Mouse (Mus musculus) midbrain, postnatal 0 days (tissue): Measurements from ENCODE around the gene 1700066M21Rik. TPM values are rescaled to one million over a fixed set of nuclear protein-coding genes. Genes with fewer than 3 reads are reported as not detected.

Experiments used
- ATAC-seq: fragments of 200-750 bp; cut with Nextera tagmentation; 2 replicates; pipeline ENCODE4 v1.8.0; 2017; ENCODE audit warnings: moderate number of reproducible peaks, mild to moderate bottlenecking, moderate TSS enrichment, moderate library complexity; ENCODE audit not compliant: low FRiP score
- DNase-seq: peaks from one replicate; pipeline ENCODE4 v3.0.0-alpha.2; 2015; ENCODE audit warnings: low spot score
- H3K27ac ChIP-seq: fragments of 300-500 bp; sonication (generic); 2 replicates; pipeline ENCODE4 v1.5.1; 2014; ENCODE audit warnings: low read depth, mild to moderate bottlenecking, low read length, mixed read lengths
- H3K27me3 ChIP-seq: fragments of 300-500 bp; sonication (generic); 2 replicates; pipeline ENCODE4 v1.6.1; 2014; ENCODE audit warnings: low read length, control low read depth, mixed read lengths; ENCODE audit not compliant: insufficient read depth
- H3K36me3 ChIP-seq: fragments of 300-500 bp; sonication (generic); 2 replicates; pipeline ENCODE4 v1.6.1; 2014; ENCODE audit warnings: low read length, control low read depth, mixed read lengths; ENCODE audit not compliant: insufficient read depth
- H3K4me1 ChIP-seq: fragments of 300-500 bp; sonication (generic); 2 replicates; pipeline ENCODE4 v1.6.1; 2014; ENCODE audit warnings: mild to moderate bottlenecking, control low read depth, antibody characterized with exemption, low read length, mixed read lengths; ENCODE audit not compliant: insufficient read depth
- H3K4me2 ChIP-seq: fragments of 300-500 bp; sonication (generic); 2 replicates; pipeline ENCODE4 v1.6.1; 2014; ENCODE audit warnings: low read depth, mild to moderate bottlenecking, low read length, mixed read lengths; ENCODE audit not compliant: poor library complexity, severe bottlenecking
- H3K4me3 ChIP-seq: fragments of 300-500 bp; sonication (generic); 2 replicates; pipeline ENCODE4 v1.5.1; 2014; ENCODE audit warnings: low read depth, mild to moderate bottlenecking, low read length, moderate library complexity
- H3K9ac ChIP-seq: fragments of 300-500 bp; sonication (generic); replicated peaks from 2 replicates; pipeline ENCODE4 v1.6.1; 2014; ENCODE audit warnings: mild to moderate bottlenecking, low read length, moderate library complexity, mixed read lengths; ENCODE audit not compliant: poor library complexity, severe bottlenecking
- H3K9me3 ChIP-seq: fragments of 300-500 bp; sonication (generic); 2 replicates; pipeline ENCODE4 v1.6.1; 2016; ENCODE audit warnings: low read length, control low read depth
- CTCF ChIP-seq: IDR thresholded peaks from 2 replicates; pipeline ENCODE4 v1.5.1; 2016; ENCODE audit warnings: antibody characterized with exemption, mild to moderate bottlenecking
- WGBS: fragments of 180-500 bp; shearing (Covaris S2); extraction: QIAGEN DNeasy Blood & Tissue Kit; methylation state at CpG from one replicate; pipeline ENCODE4 v1.1.7; 2014; 5-methylcytosine and 5-hydroxymethylcytosine counted together
- polyA plus RNA-seq: library from polyadenylated mRNA; unstranded; fragments of >200 nt; fragmentation: Nextera tagmentation; extraction: Ambion mirVana; gene quantifications from 2 replicates; pipeline ENCODE4 v1.2.1, GENCODE M21; 2015
- total RNA-seq: library from RNA; depleted of rRNA; stranded (reverse); fragments of >200 nt; gene quantifications from 2 replicates; pipeline ENCODE4 v1.2.3, GENCODE M21; 2014

1700066M21Rik gene
- total and polyA plus RNA-seq, 2 experiments from 2014 or later = 23.3 to 23.8 TPM

DNA sequence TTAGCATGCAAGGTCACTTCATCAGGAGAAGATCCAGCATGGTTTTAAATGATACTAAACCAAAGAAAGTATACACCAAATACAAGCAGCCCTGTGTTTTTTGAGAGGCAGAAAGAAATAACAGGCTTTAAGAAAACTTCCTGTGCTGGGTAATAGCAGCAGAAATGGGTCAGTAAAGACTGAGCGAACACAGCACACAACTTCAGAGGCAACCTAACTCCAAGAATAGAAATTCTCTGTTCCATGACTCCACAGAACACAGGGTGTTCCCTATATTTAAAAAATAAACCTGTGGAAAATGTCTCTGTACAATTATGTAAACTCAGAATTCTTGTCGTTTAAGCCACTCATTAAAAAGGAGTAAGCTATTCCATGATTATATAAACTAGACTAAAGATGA, 23.5 kb downstream of the 1700066M21Rik start:
- WGBS = 92% methylated on average over 2 of the region's 2 CpGs
- ATAC-seq = no peak

GRCm38 (mm10) chr1:57402116-57402515, 24.7 kb downstream of the 1700066M21Rik start:
- H3K4me2 ChIP-seq = no peak overlapping the region
- H3K27me3 ChIP-seq = no peaks in the 10 kb centered on the region
- no peak for DNase-seq
- H3K27ac ChIP-seq = no peak overlapping the region
- H3K4me3 ChIP-seq = no peak overlapping the region
- no peak for ATAC-seq
- H3K36me3 ChIP-seq = peaks cover 21% of the 10 kb centered on the region; the same call in 1 of the 2 replicates
- peaks cover 4% of the 10 kb centered on the region; the same call in 1 of the 2 replicates for H3K4me1 ChIP-seq
- H3K9ac ChIP-seq = no peak overlapping the region
- 96% methylated on average over 5 of the region's 5 CpGs for WGBS
- TF ChIP-seq CTCF = no peak
- H3K9me3 ChIP-seq = no peaks in the 10 kb centered on the region

More for the DNA sequence above, 23.5 kb downstream of the 1700066M21Rik start:
- Histone ChIP-seq H3K4me1 (peaks cover 4% of the 10 kb centered on the region; the same call in 1 of the 2 replicates), H3K9me3 (no peaks in the 10 kb centered on the region), H3K27me3 (no peaks in the 10 kb centered on the region), H3K4me2 (no peak overlapping the region), H3K4me3 (no peak overlapping the region), H3K9ac (no peak overlapping the region), H3K36me3 (peaks cover 22% of the 10 kb centered on the region; the same call in 1 of the 2 replicates), H3K27ac (no peak overlapping the region)
- no peak for DNase-seq
- TF ChIP-seq CTCF = no peak

DNA sequence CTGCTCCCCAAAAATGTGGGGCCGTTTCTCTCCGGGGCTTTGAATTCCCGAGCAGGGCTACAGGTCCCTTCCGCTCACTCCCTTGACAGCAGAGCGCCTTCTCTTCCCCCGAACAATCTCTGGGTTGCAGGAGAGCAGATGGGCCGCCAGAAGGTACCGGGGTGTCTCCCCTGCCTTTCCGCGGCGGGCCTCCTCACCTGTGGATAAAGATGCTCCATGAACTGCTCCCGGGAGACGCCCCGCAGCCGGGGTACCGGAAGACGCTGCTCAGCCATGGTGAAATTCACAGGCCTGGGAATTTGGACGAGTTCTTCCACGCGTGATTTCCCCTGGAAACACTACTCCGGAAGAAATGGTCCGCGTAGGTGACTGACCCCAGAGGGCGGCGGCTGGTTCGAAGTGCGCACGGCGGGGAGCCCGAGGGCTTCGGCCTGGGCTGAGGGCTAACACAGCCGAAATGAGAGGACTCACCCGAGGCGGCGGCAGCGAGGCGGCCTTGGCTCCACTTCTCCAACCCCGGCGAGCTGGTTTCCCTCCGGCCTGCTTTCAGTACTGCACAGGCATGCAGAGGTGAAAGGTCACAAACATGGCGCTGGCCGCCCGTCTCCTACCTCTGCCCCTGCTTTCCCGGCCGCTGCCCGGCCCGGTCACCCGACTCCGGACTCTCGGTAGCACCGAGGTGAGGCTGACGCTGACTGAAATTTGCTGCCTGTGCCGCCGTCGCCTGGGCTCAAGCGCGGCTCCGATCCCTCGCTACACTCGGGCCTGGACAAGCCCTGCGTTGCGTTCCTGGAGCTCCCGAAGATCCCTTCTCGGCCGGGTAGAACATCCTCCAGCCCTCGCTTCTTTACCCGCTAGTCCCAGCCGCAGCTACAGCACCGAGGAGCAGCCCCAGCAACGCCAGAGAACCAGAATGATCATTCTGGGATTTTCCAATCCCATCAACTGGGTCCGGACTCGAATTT, 29.0 kb downstream of the 1700066M21Rik start, which contains the start of the genes Maip1 and Tyw5:
TSS of gene Maip1 (plus strand) at position 142 of the 965 bp plus-strand sequence.
TSS of gene Tyw5 (minus strand) at position 915 of the 965 bp plus-strand sequence.
- H3K9ac ChIP-seq = peak within 1 kb of the TSS; percentile 79
- WGBS = under 1% methylated on average over 72 of the region's 72 CpGs
- peak within 1 kb of the TSS; percentile 91 for H3K27ac ChIP-seq
- H3K4me1 ChIP-seq = peaks cover 15% of the 10 kb centered on the region
- H3K36me3 ChIP-seq = no peaks in the 10 kb centered on the region
- peak within 1 kb of the TSS; percentile 73 for H3K4me2 ChIP-seq
- DNase-seq (peak; percentile 90), ATAC-seq (peak; percentile 94)
- peak within 1 kb of the TSS; percentile 97 for H3K4me3 ChIP-seq
- 0 out of 2 replicates have a peak, but pooled peaks have one; percentile 6 for TF ChIP-seq CTCF
- H3K9me3 ChIP-seq = no peaks in the 10 kb centered on the region
- no peaks in the 10 kb centered on the region for H3K27me3 ChIP-seq

GRCm38 (mm10) chr1:57408994-57409393, 31.6 kb downstream of the 1700066M21Rik start:
- H3K27me3 ChIP-seq = no peaks in the 10 kb centered on the region
- H3K9me3 ChIP-seq = no peaks in the 10 kb centered on the region
- no peak overlapping the region for H3K9ac ChIP-seq
- no peak for TF ChIP-seq CTCF
- no peak for ATAC-seq
- H3K27ac ChIP-seq = no peak overlapping the region
- WGBS = 95% methylated on average over 2 of the region's 2 CpGs
- H3K4me3 ChIP-seq = no peak overlapping the region
- H3K4me2 ChIP-seq = no peak overlapping the region
- peaks cover 15% of the 10 kb centered on the region for H3K4me1 ChIP-seq
- no peak for DNase-seq
- peaks cover 15% of the 10 kb centered on the region for H3K36me3 ChIP-seq

GRCm38 (mm10) chr1:57413397-57413796, 36.0 kb downstream of the 1700066M21Rik start:
- H3K36me3 ChIP-seq = peaks cover 33% of the 10 kb centered on the region

GRCm38 (mm10) chr1:57423696-57424095, 46.3 kb downstream of the 1700066M21Rik start:
- no peaks in the 10 kb centered on the region for H3K27me3 ChIP-seq
- H3K4me2 ChIP-seq = no peak overlapping the region
- peak; percentile 88 for DNase-seq
- no peaks in the 10 kb centered on the region for H3K36me3 ChIP-seq
- no peak overlapping the region for H3K4me3 ChIP-seq
- TF ChIP-seq CTCF = peak; percentile 94
- no peak overlapping the region for H3K27ac ChIP-seq
- no peaks in the 10 kb centered on the region for H3K4me1 ChIP-seq
- WGBS = 2% methylated on average over 1 of the region's 1 CpGs
- no peaks in the 10 kb centered on the region for H3K9me3 ChIP-seq
- peak; percentile 49; the same call in 1 of the 2 replicates for ATAC-seq
- H3K9ac ChIP-seq = no peak overlapping the region

More at GRCm38 (mm10) chr1:57413397-57413796, 36.0 kb downstream of the 1700066M21Rik start:
- WGBS = 91% methylated on average over 2 of the region's 2 CpGs
- Histone ChIP-seq H3K27me3 (no peaks in the 10 kb centered on the region), H3K4me1 (peaks cover 5% of the 10 kb centered on the region), H3K27ac (no peak overlapping the region), H3K4me3 (no peak overlapping the region), H3K9me3 (no peaks in the 10 kb centered on the region), H3K4me2 (no peak overlapping the region), H3K9ac (no peak overlapping the region)
- ATAC-seq (no peak), DNase-seq (no peak)
- TF ChIP-seq CTCF = no peak
